ENCODE assay signal across 9 mouse cellular contexts in the genomic region with DNA sequence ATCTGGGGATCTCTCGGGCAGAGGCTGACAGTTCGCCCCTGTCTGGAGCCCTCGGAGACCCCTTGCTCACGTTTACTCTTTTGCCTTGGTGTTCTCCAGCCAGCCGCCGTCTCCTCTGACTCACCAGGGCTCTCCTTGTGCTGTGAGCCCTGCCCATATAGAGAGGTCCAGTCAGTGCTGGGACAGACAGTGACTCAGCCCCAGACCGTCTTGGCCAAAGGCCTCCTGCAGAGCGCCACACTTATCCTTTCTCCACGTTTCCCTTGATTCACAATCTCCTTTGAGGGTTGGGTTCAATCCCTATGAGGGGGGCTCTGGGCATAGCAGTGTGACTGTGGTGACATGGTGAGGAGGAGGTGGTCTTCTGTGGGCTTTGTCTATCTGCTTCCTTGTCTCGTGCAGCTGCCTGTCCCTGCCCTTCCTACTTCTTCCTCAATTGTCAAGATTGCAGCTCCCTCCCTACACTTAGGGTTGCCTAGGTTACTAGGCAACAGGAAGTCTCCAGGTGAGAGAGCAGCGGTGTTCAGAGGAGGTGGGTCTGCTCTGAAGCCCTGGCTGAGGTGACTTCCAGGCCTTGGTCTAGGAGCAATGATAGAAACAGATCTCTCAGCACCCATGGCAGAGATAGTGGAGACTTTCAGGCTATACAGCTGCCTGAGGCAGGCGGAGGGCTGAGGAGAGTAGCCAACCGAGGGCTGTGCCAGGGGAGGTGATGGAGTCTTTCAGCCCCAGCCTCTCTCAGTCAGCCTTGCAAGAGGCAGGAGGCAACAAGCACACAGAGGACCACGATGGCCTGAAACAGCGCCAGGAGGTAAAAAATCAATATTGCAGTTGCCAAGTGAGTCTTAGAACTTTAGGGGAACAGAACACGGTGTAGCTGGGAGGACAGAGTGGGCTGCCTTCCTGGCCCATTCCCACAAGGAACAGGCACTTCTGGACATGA. TPM values are rescaled to one million over a fixed set of nuclear protein-coding genes. Genes with fewer than 3 reads are reported as not detected.
DNase-seq lines count a peak whose midpoint lies in the region; ATAC-seq and TF ChIP-seq lines count a peak whose summit lies in the region.
"Had no signal": no experiment of that assay in that cellular context is flagged by ENCODE, and none has a peak within 500 bp of the region (broad histone marks: within the 10 kb centered on the region; RNA-seq: fewer than 3 reads in every experiment).

No protein-coding gene starts in this region.

- intact Hi-C loops in left cerebral cortex, postnatal 14 days (cut with DNase I): no loop called here

- H3K4me1 ChIP-seq in kidney, embryonic 16.5 days (ENCODE audit: insufficient read depth, low read length): peaks cover 29% of the 10 kb centered on the region
- peaks cover 34% of the 10 kb centered on the region for H3K4me1 ChIP-seq in embryonic facial prominence, embryonic 15.5 days
- H3K4me1 ChIP-seq in lung, adult 2 months (ENCODE audit: control insufficient read depth, insufficient read depth, low read length): peaks cover 10% of the 10 kb centered on the region; the same call in 1 of the 2 replicates

- WGBS in kidney, embryonic 16.5 days: 33% methylated on average over 16 of the region's 16 CpGs
- 42% methylated on average over 16 of the region's 16 CpGs for WGBS in embryonic facial prominence, embryonic 15.5 days
- 46% methylated on average over 16 of the region's 16 CpGs for WGBS in lung, adult 2 months

- no peak overlapping the region for H3K4me2 ChIP-seq in kidney, embryonic 16.5 days (replicated peaks; ENCODE audit: low read depth, low read length)
- no peak overlapping the region for H3K4me2 ChIP-seq in embryonic facial prominence, embryonic 15.5 days (replicated peaks)
- H3K4me2 ChIP-seq: liver, embryonic 13.5 days had no signal

- no peak overlapping the region for H3K4me3 ChIP-seq in kidney, embryonic 16.5 days (ENCODE audit: low read length)
- no peak overlapping the region for H3K4me3 ChIP-seq in embryonic facial prominence, embryonic 15.5 days (replicated peaks)
- no peak overlapping the region for H3K4me3 ChIP-seq in lung, adult 2 months (replicated peaks; ENCODE audit: extremely low read depth, low read depth, low read length)
- H3K4me3 ChIP-seq: liver, embryonic 13.5 days had no signal

- TF ChIP-seq CTCF in lung, adult 2 months (IDR thresholded peaks at IDR 0.05; ENCODE audit: insufficient read depth, low read length): no peak

- no peak for DNase-seq in kidney, adult 8-10 months
- DNase-seq in lung, adult 2 months: peak; percentile 60
- peak; percentile 74 for DNase-seq in skeletal muscle tissue, adult 2 months (ENCODE audit: low read depth, low spot score)
- DNase-seq in cerebellum, postnatal 36 days: no peak
- no peak for DNase-seq in thymus, postnatal 25 days
- no peak for DNase-seq in left cerebral cortex, postnatal 14 days (ENCODE audit: low spot score in 2 of 2)
- DNase-seq: liver, embryonic 13.5 days had no signal

- no peaks in the 10 kb centered on the region for H3K36me3 ChIP-seq in kidney, embryonic 16.5 days (ENCODE audit: insufficient read depth, low read length)
- no peaks in the 10 kb centered on the region for H3K36me3 ChIP-seq in embryonic facial prominence, embryonic 15.5 days
- H3K36me3 ChIP-seq: liver, embryonic 13.5 days had no signal

- H3K9me3 ChIP-seq in kidney, embryonic 16.5 days (ENCODE audit: low read length): no peaks in the 10 kb centered on the region
- H3K9me3 ChIP-seq in embryonic facial prominence, embryonic 15.5 days (replicated peaks): no peaks in the 10 kb centered on the region
- H3K9me3 ChIP-seq: liver, embryonic 13.5 days had no signal

- no peak overlapping the region for H3K27ac ChIP-seq in kidney, embryonic 16.5 days (ENCODE audit: low read length)
- no peak overlapping the region for H3K27ac ChIP-seq in embryonic facial prominence, embryonic 15.5 days (replicated peaks)
- H3K27ac ChIP-seq: liver, embryonic 13.5 days had no signal

- no peak for TF ChIP-seq POLR2A in lung, adult 2 months (IDR thresholded peaks at IDR 0.05; ENCODE audit: borderline replicate concordance, extremely low read depth, low read depth, low read length)

- peak; percentile 46 for ATAC-seq in kidney, embryonic 16.5 days (ENCODE audit: low FRiP score, low TSS enrichment)
- peak; percentile 25; the same call in 1 of the 2 replicates for ATAC-seq in embryonic facial prominence, embryonic 15.5 days (ENCODE audit: insufficient number of reproducible peaks, low FRiP score, low TSS enrichment, low read depth)

- no peak overlapping the region for H3K9ac ChIP-seq in kidney, embryonic 16.5 days (replicated peaks; ENCODE audit: low read length)
- H3K9ac ChIP-seq in embryonic facial prominence, embryonic 15.5 days: no peak overlapping the region
- H3K9ac ChIP-seq: liver, embryonic 13.5 days had no signal

- H3K27me3 ChIP-seq in kidney, embryonic 16.5 days (ENCODE audit: insufficient read depth, low read length): no peaks in the 10 kb centered on the region
- no peaks in the 10 kb centered on the region; the same call in 1 of the 2 replicates for H3K27me3 ChIP-seq in embryonic facial prominence, embryonic 15.5 days
- H3K27me3 ChIP-seq: liver, embryonic 13.5 days had no signal

RNA-seq across cellular contexts. Expression of a gene that starts 7.1 kb away (rescaled TPM):
- 45.8 and 48.5 TPM in 2 replicates for polyA plus RNA-seq in kidney, embryonic 16.5 days (2015; fragmentation: Nextera tagmentation; extraction: Ambion mirVana)
- polyA plus RNA-seq in embryonic facial prominence, embryonic 15.5 days (2015; fragmentation: Nextera tagmentation; extraction: Ambion mirVana): 79.3 and 88.7 TPM in 2 replicates
- 43.5 and 60.1 TPM in 2 replicates for polyA plus RNA-seq in lung, adult 2 months (2012; rRNA removed)
- total RNA-seq in left cerebral cortex, postnatal 14 days (2021): 10 to 100 TPM; 16.4 to 19.1 TPM

Comparison
In these comparisons a context has a peak if more than half of its experiments do, and no peak if none do; other contexts are left out.
1. DNase-seq: peak in lung, adult 2 months (single experiment) and skeletal muscle tissue, adult 2 months (single experiment); none in kidney, adult 8-10 months (0 of 2), cerebellum, postnatal 36 days (0 of 2), thymus, postnatal 25 days (single experiment) and left cerebral cortex, postnatal 14 days (0 of 2).